Mouse (Mus musculus): ENCODE results near the gene Dlg5. TPM values are rescaled to one million over a fixed set of nuclear protein-coding genes. Genes with fewer than 3 reads are reported as not detected.

The Dlg5 gene
- polyA plus RNA-seq, 1 experiment from 2014 or later, result 13.6 TPM

DNA sequence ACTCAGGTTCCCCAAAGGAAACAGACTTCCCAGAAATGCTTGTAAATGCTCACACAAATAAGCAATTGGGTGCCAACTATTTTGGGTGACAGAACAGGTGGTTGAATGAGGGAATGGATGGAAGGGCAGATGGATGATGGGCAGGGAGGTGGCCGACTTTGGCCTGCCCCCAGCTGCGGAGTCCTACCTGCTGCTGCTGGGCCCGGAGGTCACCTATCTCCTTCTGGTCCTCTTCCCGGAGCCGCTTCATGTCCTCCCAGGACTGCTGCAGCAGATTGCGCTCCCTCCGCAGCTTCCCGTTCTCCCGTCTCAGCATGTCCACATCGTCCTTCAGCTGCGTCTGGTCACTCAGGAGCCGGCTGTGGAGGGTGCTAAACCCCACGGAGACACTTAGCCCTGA lies 55.6 kb downstream of the Dlg5 start:
- Histone ChIP-seq H3K9me3 (replicated peaks) (no peaks in the 10 kb centered on the region), H3K4me3 (no peak overlapping the region), H3K27me3 (replicated peaks) (no peaks in the 10 kb centered on the region), H3K36me3 (peaks cover 34% of the 10 kb centered on the region), H3K9ac (no peak overlapping the region), H3K4me1 (replicated peaks) (peaks cover 27% of the 10 kb centered on the region), H3K4me2 (no peak overlapping the region), H3K27ac (ENCODE audit: poor library complexity, severe bottlenecking) (no peak overlapping the region)
- WGBS, result 84% methylated on average over 13 of the region's 13 CpGs
- ATAC-seq (ENCODE audit: insufficient number of reproducible peaks, low FRiP score), result no peak

DNA sequence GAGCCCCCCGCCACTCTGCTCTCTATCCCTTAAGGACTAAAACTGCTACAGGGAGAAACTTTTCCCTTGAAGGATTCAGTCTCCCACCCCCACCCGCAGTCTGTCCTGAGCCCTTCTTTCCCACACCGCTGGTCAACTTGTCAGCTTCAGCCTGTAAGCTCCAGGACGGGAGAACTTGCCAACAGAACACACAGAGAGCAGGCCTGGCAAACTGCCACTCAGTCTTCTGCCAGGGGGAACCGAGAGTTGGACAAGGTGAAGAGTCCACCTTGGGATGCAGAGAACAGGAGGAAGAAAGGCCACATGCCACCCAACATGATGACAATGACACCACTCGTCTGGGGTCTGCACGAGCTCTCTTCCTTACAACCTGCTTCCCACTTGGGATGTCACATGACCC lies 56.1 kb downstream of the Dlg5 start:
- 59% methylated on average over 7 of the region's 7 CpGs for WGBS
- Histone ChIP-seq H3K4me3 (no peak overlapping the region), H3K4me1 (replicated peaks) (peaks cover 28% of the 10 kb centered on the region), H3K9me3 (replicated peaks) (no peaks in the 10 kb centered on the region), H3K9ac (no peak overlapping the region), H3K27ac (ENCODE audit: poor library complexity, severe bottlenecking) (no peak overlapping the region), H3K4me2 (no peak overlapping the region), H3K27me3 (replicated peaks) (no peaks in the 10 kb centered on the region), H3K36me3 (peaks cover 34% of the 10 kb centered on the region)
- ATAC-seq (ENCODE audit: insufficient number of reproducible peaks, low FRiP score), result no peak

DNA sequence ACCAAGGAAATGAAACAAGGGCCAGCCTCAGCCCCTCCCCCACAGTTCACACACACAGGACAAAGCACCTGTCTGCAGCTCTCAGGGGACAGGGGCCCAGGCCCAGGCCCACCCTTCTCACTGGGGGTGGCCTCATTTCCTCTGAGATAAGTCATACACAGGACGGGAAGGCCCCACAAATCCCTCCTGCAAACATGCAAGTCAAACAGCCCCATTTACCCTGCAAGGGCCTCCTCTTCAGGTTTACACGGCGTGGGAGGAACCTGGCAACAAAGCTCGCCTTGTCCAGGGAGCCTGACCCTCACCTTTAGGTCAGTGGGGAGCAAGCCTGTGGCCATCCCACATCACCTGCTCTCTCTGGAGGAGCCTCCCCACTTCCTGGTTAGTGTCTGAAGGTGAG lies 60.2 kb downstream of the Dlg5 start:
- H3K27me3 ChIP-seq (replicated peaks), result no peaks in the 10 kb centered on the region
- H3K9ac ChIP-seq, result no peak overlapping the region
- no peak overlapping the region for H3K4me2 ChIP-seq
- ATAC-seq (ENCODE audit: insufficient number of reproducible peaks, low FRiP score), result no peak
- no peak overlapping the region for H3K4me3 ChIP-seq
- 51% methylated on average over 4 of the region's 4 CpGs for WGBS
- peaks cover 20% of the 10 kb centered on the region for H3K36me3 ChIP-seq
- H3K4me1 ChIP-seq (replicated peaks), result peaks cover 32% of the 10 kb centered on the region
- H3K9me3 ChIP-seq (replicated peaks), result no peaks in the 10 kb centered on the region
- H3K27ac ChIP-seq (ENCODE audit: poor library complexity, severe bottlenecking), result no peak overlapping the region

DNA sequence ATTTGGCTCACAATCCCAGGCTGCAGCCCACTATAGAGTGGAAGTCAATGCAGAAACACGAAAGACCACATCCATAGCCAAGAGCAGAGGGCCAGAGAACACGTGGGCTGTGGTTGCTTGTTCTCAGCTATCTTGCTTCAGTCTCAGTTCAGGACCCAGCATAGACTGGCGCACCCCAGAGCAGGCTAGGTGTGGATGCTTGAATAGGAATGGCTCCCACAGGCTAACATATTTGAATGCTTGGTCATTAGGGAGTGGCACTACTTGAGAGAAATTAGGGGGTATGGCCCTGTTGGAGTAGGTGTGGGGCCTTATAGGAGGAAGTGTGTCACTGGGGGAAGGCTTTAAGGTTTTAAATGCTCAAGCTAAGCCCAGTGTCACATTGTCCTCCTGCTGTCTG lies 62.8 kb downstream of the Dlg5 start:
- peaks cover 27% of the 10 kb centered on the region for H3K4me1 ChIP-seq (replicated peaks)
- H3K4me2 ChIP-seq, result no peak overlapping the region
- H3K36me3 ChIP-seq, result peaks cover 3% of the 10 kb centered on the region; the same call in 1 of the 2 replicates
- H3K9me3 ChIP-seq (replicated peaks), result no peaks in the 10 kb centered on the region
- H3K9ac ChIP-seq, result no peak overlapping the region
- 68% methylated on average over 3 of the region's 3 CpGs for WGBS
- H3K27ac ChIP-seq (ENCODE audit: poor library complexity, severe bottlenecking), result no peak overlapping the region
- H3K4me3 ChIP-seq, result no peak overlapping the region
- H3K27me3 ChIP-seq (replicated peaks), result no peaks in the 10 kb centered on the region
- no peak for ATAC-seq (ENCODE audit: insufficient number of reproducible peaks, low FRiP score)

DNA sequence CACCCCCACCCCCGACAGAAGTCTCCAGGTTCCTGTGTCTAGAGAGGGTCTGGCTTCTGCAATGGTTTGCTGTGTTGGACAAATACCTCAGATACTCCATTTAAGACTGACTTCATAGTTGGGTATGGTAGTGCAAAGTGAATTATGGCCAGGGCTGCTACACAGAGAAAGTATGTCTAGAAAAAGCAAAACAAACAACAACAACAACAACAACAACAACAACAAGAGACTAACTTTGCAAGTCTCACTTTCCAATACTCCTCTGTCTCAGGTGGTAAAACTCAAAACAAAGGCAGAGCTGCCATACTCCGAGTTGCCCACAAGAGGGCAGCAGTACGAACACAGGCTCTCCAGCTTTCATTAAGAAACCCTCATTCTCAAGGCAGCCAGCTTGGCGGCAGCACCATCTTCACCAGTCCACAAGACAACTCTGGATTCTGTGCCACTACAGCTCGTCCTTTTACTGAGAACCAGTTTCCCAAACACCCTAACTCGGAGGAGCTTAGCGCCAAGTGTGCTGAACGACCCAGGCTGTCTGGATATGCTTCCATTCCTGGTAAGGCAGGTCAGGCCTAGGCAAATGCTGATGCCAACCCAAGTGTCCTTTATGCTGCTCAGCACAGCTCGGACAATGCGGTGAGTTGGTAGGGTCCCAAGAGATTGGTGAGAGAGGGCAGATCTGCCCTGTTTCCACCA lies 63.8 kb downstream of the Dlg5 start:
- H3K27me3 ChIP-seq (replicated peaks), result no peaks in the 10 kb centered on the region
- no peak overlapping the region for H3K4me2 ChIP-seq
- WGBS, result 29% methylated on average over 10 of the region's 10 CpGs
- H3K27ac ChIP-seq (ENCODE audit: poor library complexity, severe bottlenecking), result no peak overlapping the region
- no peaks in the 10 kb centered on the region for H3K9me3 ChIP-seq (replicated peaks)
- ATAC-seq (ENCODE audit: insufficient number of reproducible peaks, low FRiP score), result peak; percentile 36; the same call in 1 of the 2 replicates
- peaks cover 10% of the 10 kb centered on the region for H3K36me3 ChIP-seq
- no peak overlapping the region for H3K4me3 ChIP-seq
- H3K9ac ChIP-seq, result no peak overlapping the region
- H3K4me1 ChIP-seq (replicated peaks), result peaks cover 27% of the 10 kb centered on the region

DNA sequence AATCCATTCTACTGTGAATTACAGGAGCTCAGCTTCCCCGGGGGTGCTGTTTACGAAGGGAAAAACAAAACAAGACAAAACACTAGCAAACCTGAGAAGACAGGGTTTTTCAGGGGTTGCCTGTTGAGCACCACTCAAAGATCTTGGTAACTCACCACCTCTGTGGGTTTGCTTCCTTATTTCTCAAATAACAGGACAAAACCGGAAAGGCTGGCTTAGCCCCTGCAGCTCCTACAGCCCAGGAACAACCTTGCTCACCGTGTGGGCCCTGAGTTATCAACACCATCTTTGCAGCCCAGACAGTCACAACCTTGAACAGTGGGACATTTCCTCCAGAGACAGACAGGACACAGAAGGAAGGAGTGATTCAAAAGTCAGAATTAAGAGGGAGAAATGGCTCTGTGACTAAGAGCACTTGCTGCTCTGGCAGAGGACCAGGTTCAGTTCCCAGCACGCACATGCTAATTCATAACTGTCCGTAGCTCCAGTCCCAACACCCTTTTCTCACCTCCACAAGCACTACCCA lies 66.2 kb downstream of the Dlg5 start:
- WGBS, result 77% methylated on average over 6 of the region's 6 CpGs
- no peak for ATAC-seq (ENCODE audit: insufficient number of reproducible peaks, low FRiP score)
- Histone ChIP-seq H3K9me3 (replicated peaks) (no peaks in the 10 kb centered on the region), H3K36me3 (peaks cover 30% of the 10 kb centered on the region), H3K9ac (no peak overlapping the region), H3K4me2 (no peak overlapping the region), H3K4me3 (no peak overlapping the region), H3K27ac (ENCODE audit: poor library complexity, severe bottlenecking) (no peak overlapping the region), H3K27me3 (replicated peaks) (no peaks in the 10 kb centered on the region), H3K4me1 (replicated peaks) (peaks cover 17% of the 10 kb centered on the region)

DNA sequence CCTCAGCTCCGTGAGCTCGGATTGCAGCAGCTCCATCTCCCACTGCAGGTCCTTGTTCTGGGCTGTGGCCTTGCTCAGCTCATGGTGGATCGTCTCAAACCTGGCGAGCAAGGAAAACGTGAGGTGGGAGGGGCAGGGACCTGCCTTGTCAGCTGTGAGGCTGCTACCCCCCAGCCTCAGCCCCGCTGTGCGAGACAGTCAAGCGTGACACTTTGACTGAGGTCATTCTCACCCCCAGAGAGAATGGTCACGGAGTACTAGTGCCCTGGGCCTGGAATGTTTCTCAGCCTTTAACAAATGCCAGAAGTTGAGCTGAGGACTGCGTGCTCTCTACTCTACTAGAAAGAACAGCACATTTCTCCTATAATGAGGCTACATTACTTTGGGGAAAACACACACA lies 69.1 kb downstream of the Dlg5 start:
- WGBS, result 62% methylated on average over 10 of the region's 10 CpGs
- no peak for ATAC-seq (ENCODE audit: insufficient number of reproducible peaks, low FRiP score)
- no peak overlapping the region for H3K4me3 ChIP-seq
- H3K36me3 ChIP-seq, result peaks cover 45% of the 10 kb centered on the region
- H3K9ac ChIP-seq, result no peak overlapping the region
- H3K4me1 ChIP-seq (replicated peaks), result 0 out of 2 replicates have a peak, but pooled peaks cover 6% of the 10 kb centered on the region
- H3K27me3 ChIP-seq (replicated peaks), result no peaks in the 10 kb centered on the region
- H3K4me2 ChIP-seq, result no peak overlapping the region
- H3K27ac ChIP-seq (ENCODE audit: poor library complexity, severe bottlenecking), result no peak overlapping the region
- H3K9me3 ChIP-seq (replicated peaks), result no peaks in the 10 kb centered on the region

DNA sequence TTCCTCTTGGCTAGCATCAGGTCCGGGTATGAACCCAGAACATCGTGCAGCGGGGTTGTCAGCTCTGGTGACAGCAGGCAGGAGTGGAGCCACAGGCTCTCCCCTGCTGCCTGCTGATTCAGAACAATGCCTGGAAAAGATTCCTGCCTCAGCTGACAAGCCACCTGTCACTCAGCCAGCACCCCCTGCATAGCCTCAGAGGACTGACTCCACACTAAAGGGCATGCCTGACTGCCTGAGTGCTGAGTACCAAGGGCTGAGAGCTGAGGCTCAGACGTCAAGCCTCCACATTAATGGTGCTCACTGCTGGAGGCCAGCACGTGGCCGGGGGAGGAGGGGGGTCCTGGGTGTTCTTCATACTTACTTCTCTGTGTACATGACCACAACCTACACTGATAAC lies 72.4 kb downstream of the Dlg5 start:
- ATAC-seq (ENCODE audit: insufficient number of reproducible peaks, low FRiP score), result no peak
- 61% methylated on average over 6 of the region's 6 CpGs for WGBS

DNA sequence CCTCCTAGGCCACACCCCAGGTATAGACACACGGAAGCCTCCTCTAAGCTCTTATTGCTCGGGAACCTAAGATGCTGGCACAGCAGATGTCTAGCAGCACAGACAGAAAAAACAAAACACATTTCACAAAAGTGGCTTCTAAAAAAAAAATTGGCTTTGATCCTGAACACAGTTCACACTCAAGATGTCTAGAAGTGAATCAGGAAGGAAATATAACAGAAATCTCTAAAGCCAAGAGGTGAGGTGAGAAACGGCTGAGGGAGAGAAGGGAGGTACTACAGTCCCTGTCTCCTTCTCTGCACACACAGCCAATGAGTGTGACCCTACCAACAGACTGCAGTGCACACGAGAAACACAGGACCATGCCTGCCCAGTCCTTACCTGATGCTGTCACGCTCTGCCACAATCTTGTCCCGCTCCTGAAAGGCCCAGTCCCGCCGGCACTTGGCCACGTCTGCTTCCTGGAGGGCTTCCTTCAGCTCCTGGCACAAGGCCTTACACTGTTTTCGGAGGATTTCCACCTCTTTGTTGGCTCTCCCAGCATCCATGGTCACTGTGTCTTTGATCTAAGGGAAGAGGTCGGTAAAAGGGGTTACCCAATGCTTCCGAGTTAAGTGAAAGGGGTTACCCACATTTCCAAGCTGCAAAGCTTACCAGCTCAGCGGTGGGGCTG lies 73.9 kb downstream of the Dlg5 start:
- Histone ChIP-seq H3K27me3 (replicated peaks) (no peaks in the 10 kb centered on the region), H3K4me2 (no peak overlapping the region), H3K9me3 (replicated peaks) (no peaks in the 10 kb centered on the region), H3K27ac (ENCODE audit: poor library complexity, severe bottlenecking) (no peak overlapping the region), H3K4me3 (no peak overlapping the region), H3K4me1 (replicated peaks) (peaks cover 4% of the 10 kb centered on the region; the same call in 1 of the 2 replicates), H3K9ac (no peak overlapping the region), H3K36me3 (peaks cover 68% of the 10 kb centered on the region)
- no peak for ATAC-seq (ENCODE audit: insufficient number of reproducible peaks, low FRiP score)
- WGBS, result 83% methylated on average over 13 of the region's 13 CpGs

More for the DNA sequence above, 72.4 kb downstream of the Dlg5 start:
- Histone ChIP-seq H3K4me3 (no peak overlapping the region), H3K4me2 (no peak overlapping the region), H3K27ac (ENCODE audit: poor library complexity, severe bottlenecking) (no peak overlapping the region), H3K9ac (no peak overlapping the region), H3K36me3 (peaks cover 73% of the 10 kb centered on the region), H3K27me3 (replicated peaks) (no peaks in the 10 kb centered on the region), H3K4me1 (replicated peaks) (peaks cover 3% of the 10 kb centered on the region; the same call in 1 of the 2 replicates), H3K9me3 (replicated peaks) (no peaks in the 10 kb centered on the region)

DNA sequence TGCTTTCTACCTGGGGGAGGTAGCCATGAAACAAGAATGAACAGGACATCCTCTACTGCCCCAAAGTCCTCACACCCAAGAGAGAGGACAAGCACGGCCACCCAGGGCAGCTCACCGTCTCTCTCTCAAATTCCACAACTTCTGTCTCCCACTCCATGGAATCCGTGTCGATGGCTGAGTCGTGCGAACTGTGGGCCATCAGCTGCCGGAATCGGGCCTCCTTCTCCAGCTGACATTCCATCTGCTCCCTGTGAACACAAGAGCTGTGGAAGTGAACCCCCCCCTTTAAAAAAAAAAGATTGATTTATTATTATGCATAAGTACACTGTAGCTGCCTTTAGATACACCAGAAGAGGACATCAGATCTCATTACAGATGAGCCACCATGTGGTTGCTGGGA lies 79.7 kb downstream of the Dlg5 start:
- Histone ChIP-seq H3K4me2 (no peak overlapping the region), H3K36me3 (peaks cover 76% of the 10 kb centered on the region), H3K9me3 (replicated peaks) (no peaks in the 10 kb centered on the region), H3K4me3 (no peak overlapping the region), H3K27ac (ENCODE audit: poor library complexity, severe bottlenecking) (no peak overlapping the region), H3K4me1 (replicated peaks) (0 out of 2 replicates have a peak, but pooled peaks cover 10% of the 10 kb centered on the region), H3K9ac (no peak overlapping the region), H3K27me3 (replicated peaks) (no peaks in the 10 kb centered on the region)
- ATAC-seq (ENCODE audit: insufficient number of reproducible peaks, low FRiP score), result no peak
- WGBS, result 88% methylated on average over 8 of the region's 8 CpGs

DNA sequence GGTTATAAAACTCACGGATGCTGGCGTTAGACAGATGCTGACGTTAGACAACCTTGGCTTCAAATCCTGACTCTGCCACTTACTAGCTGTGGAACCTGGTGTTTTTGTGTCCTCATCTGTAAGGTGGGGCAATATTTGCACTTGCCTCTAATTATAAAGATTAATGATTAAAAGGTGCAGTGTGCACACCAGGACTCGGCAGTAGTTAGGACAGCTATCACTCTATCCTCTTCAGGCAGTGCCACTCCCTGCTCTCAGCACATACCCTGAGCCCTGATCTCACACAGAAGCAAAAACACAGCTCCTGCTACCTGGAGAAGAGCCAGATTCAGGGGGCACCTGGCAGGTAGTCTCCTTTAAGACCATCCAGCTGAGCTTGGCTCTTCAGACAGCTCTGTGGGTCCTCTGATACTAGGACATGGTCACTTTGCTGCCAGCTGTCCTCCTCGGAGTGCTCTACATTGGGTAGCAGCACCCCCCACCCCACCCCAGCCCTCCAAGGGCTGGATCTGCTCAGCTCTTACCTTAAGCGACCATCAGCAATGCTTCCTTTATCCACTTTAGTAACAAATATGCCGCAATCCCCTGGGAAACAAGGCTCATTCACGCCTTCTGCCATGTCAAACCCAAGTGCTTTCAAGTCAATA lies 80.9 kb downstream of the Dlg5 start:
- Histone ChIP-seq H3K36me3 (peaks cover 75% of the 10 kb centered on the region), H3K9ac (no peak overlapping the region), H3K27me3 (replicated peaks) (no peaks in the 10 kb centered on the region), H3K27ac (ENCODE audit: poor library complexity, severe bottlenecking) (no peak overlapping the region), H3K4me1 (replicated peaks) (0 out of 2 replicates have a peak, but pooled peaks cover 6% of the 10 kb centered on the region), H3K9me3 (replicated peaks) (no peaks in the 10 kb centered on the region), H3K4me2 (no peak overlapping the region), H3K4me3 (no peak overlapping the region)
- no peak for ATAC-seq (ENCODE audit: insufficient number of reproducible peaks, low FRiP score)
- 89% methylated on average over 8 of the region's 8 CpGs for WGBS

Data from heart, embryonic 12.5 days (tissue).